Mouse (Mus musculus): ENCODE data around the gene Znhit3. TPM values are rescaled to one million over a fixed set of nuclear protein-coding genes. Genes with fewer than 3 reads are reported as not detected.

The Znhit3 gene
- polyA plus RNA-seq, 1 experiment from 2014 or later, result 37.1 TPM

GRCm38 (mm10) chr11:84956400-84956799 is 40.2 kb upstream of the Znhit3 start:
- Histone ChIP-seq H3K36me3 (no peaks in the 10 kb centered on the region), H3K27me3 (replicated peaks) (peaks cover 39% of the 10 kb centered on the region), H3K9ac (no peak overlapping the region), H3K27ac (ENCODE audit: poor library complexity, severe bottlenecking) (no peak overlapping the region), H3K4me1 (replicated peaks) (peaks cover 29% of the 10 kb centered on the region), H3K9me3 (replicated peaks) (no peaks in the 10 kb centered on the region), H3K4me3 (no peak overlapping the region), H3K4me2 (no peak overlapping the region)
- WGBS, result 36% methylated on average over 5 of the region's 5 CpGs
- ATAC-seq (ENCODE audit: insufficient number of reproducible peaks, low FRiP score), result no peak

DNA sequence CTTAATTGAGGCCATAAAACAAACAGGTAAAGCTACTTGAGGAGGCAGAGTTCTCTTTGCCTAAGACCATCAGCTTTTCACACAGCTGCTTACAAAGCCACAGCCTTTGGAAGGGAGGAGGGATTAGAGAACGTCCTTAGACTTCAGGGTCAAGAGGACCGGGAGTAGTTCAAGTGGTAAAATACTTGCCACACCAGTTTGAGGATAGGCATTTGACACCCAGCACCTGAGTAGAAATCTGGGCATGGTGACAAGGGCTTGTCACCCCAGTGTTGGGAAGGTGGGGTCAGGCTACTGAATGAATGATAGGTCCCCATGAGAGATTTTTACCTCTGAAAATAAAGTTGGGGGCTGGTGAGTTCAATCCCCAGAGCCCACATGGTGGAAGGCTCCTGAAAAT is 36.4 kb upstream of the Znhit3 start:
- 22% methylated on average over 2 of the region's 2 CpGs for WGBS
- Histone ChIP-seq H3K36me3 (no peaks in the 10 kb centered on the region), H3K9me3 (replicated peaks) (no peaks in the 10 kb centered on the region), H3K4me1 (replicated peaks) (peaks cover 3% of the 10 kb centered on the region; the same call in 1 of the 2 replicates), H3K27ac (ENCODE audit: poor library complexity, severe bottlenecking) (no peak overlapping the region), H3K4me3 (no peak overlapping the region), H3K4me2 (no peak overlapping the region), H3K9ac (no peak overlapping the region), H3K27me3 (replicated peaks) (peaks cover 20% of the 10 kb centered on the region)
- ATAC-seq (ENCODE audit: insufficient number of reproducible peaks, low FRiP score), result no peak

DNA sequence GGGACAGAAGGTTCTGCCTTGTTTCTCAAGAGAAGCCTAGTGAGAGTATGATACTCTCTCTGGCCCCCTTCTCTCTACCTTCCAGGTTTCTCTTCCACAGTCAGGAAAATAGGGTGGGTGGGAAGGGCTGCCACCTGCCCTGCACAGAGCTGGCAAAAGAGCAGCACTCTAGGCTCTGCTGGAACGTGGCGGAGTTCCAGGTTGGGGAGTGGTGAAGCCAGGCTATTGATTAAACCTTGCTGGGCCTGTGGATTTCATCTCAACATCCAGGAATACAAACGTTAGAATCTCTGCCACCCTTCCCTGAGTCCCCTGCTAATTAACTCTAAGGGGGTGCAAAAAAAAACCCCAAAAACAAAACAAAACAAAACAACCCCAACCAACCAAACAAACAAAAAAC is 32.4 kb upstream of the Znhit3 start:
- peaks cover 9% of the 10 kb centered on the region; the same call in 1 of the 2 replicates for H3K4me1 ChIP-seq (replicated peaks)
- no peaks in the 10 kb centered on the region for H3K9me3 ChIP-seq (replicated peaks)
- H3K4me2 ChIP-seq, result no peak overlapping the region
- H3K9ac ChIP-seq, result no peak overlapping the region
- 52% methylated on average over 3 of the region's 3 CpGs for WGBS
- peaks cover 15% of the 10 kb centered on the region for H3K27me3 ChIP-seq (replicated peaks)
- H3K36me3 ChIP-seq, result no peaks in the 10 kb centered on the region
- ATAC-seq (ENCODE audit: insufficient number of reproducible peaks, low FRiP score), result no peak
- H3K27ac ChIP-seq (ENCODE audit: poor library complexity, severe bottlenecking), result no peak overlapping the region
- no peak overlapping the region for H3K4me3 ChIP-seq

DNA sequence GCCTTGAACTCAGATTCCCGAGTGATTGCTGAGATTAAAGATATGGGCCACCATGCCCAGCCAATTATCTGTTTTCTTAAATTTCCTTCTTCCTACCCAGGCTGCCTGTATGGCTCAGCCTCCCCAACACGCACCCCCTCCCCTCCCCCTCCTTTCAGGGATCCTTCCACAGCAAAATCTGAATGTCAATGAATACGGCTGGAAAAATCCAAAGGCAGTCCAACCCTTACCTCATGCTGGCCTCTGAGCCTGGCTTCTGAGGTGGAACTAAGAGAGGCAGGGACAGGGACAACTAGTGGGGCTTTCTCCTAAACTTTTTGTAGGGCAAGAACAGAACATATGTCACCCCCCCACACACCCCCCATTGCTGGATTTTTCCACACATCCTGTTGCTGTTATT is 31.9 kb upstream of the Znhit3 start:
- Histone ChIP-seq H3K27me3 (replicated peaks) (peaks cover 17% of the 10 kb centered on the region), H3K27ac (ENCODE audit: poor library complexity, severe bottlenecking) (no peak overlapping the region), H3K9ac (no peak overlapping the region), H3K9me3 (replicated peaks) (no peaks in the 10 kb centered on the region), H3K4me2 (no peak overlapping the region), H3K36me3 (no peaks in the 10 kb centered on the region), H3K4me3 (no peak overlapping the region), H3K4me1 (replicated peaks) (peaks cover 9% of the 10 kb centered on the region; the same call in 1 of the 2 replicates)
- 52% methylated on average over 3 of the region's 3 CpGs for WGBS
- ATAC-seq (ENCODE audit: insufficient number of reproducible peaks, low FRiP score), result no peak

DNA sequence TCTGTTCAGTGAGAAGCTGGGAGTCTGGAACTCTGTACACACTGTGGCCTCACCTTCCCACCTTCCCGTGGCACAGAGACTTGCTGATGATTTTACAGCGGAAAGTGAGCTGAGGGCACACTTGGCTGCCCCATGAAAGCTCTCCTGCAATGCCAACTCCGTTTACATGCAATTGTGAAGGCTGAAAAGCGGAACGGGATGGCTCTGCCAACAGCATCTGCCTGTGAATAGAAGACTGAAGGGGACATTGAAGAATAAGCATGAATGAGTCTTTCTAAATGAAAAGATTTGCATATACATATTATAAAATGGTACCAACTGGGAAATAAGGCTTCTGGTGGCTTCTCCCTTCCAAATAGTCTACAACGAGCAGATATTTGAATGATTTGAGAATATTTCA is 31.0 kb upstream of the Znhit3 start:
- H3K9me3 ChIP-seq (replicated peaks), result no peaks in the 10 kb centered on the region
- H3K27ac ChIP-seq (ENCODE audit: poor library complexity, severe bottlenecking), result no peak overlapping the region
- no peak overlapping the region for H3K4me3 ChIP-seq
- ATAC-seq (ENCODE audit: insufficient number of reproducible peaks, low FRiP score), result no peak
- 78% methylated on average over 6 of the region's 6 CpGs for WGBS
- no peak overlapping the region for H3K9ac ChIP-seq
- H3K36me3 ChIP-seq, result no peaks in the 10 kb centered on the region
- H3K4me2 ChIP-seq, result no peak overlapping the region
- peaks cover 9% of the 10 kb centered on the region; the same call in 1 of the 2 replicates for H3K4me1 ChIP-seq (replicated peaks)
- H3K27me3 ChIP-seq (replicated peaks), result peaks cover 23% of the 10 kb centered on the region

DNA sequence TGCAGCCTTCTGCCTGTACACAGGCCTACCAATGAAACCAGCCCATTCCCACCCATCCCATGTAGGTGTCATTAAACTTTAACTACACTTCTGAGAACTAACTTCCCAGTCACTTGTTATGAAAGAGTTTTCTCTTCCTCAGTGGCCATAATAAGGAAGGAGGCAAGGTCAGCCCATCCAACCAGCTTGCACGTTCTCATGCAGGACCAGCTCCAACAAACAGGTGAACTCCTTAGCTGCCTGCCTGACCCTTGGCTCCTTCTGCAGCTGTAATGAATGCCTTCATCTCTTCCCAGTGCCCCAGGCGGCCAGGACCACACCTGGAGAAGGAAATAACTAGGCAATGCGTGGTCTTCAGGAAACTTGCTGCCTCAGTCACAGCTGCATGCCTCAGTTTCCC is 29.7 kb upstream of the Znhit3 start:
- peaks cover 23% of the 10 kb centered on the region for H3K27me3 ChIP-seq (replicated peaks)
- WGBS, result 57% methylated on average over 3 of the region's 3 CpGs

DNA sequence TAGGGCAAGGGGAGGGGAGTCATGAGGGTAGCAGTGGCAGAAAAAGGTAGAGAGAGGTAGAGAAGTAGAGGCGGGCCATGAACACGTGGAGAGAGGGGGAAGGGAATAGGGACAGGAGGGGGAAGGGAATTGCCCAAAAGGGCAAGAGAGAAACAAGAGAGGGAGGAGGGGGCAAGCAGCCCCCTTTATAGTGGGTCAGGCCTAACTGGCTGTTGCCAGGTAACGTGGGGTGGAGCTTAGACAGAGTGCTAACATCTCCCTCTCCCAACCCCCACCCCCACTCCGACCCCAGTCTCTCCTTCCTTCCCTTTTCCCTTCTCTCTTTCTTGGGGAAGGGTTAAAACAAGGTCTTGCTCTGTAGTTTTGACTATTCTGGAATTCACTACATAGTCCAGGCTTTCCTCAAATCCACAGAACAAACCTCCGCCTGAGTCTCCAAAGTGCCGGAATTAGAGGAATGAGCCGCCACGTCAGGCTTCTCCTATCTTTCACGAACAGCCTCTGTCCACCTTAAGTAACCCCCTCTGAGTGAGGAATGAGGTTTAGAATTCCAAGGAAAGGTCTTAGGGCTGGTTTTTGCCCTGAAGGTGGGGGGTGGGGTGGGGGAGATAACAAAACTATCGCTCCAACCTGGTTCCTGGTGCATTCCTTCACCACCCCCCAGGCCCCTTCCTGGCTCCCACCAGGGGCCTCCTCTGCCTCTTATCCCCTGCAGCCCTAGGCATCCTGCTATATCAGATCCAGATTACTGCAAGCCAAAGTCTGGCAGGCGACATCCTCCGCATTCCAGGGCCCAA is 28.7 kb upstream of the Znhit3 start:
- H3K27me3 ChIP-seq (replicated peaks), result peaks cover 23% of the 10 kb centered on the region
- 2% methylated on average over 12 of the region's 12 CpGs for WGBS
- H3K9me3 ChIP-seq (replicated peaks), result no peaks in the 10 kb centered on the region
- H3K4me2 ChIP-seq, result no peak overlapping the region
- peaks cover 9% of the 10 kb centered on the region; the same call in 1 of the 2 replicates for H3K4me1 ChIP-seq (replicated peaks)
- H3K36me3 ChIP-seq, result no peaks in the 10 kb centered on the region
- no peak overlapping the region for H3K27ac ChIP-seq (ENCODE audit: poor library complexity, severe bottlenecking)
- ATAC-seq (ENCODE audit: insufficient number of reproducible peaks, low FRiP score), result no peak
- H3K4me3 ChIP-seq, result no peak overlapping the region
- no peak overlapping the region for H3K9ac ChIP-seq

More for the DNA sequence above, 29.7 kb upstream of the Znhit3 start:
- ATAC-seq (ENCODE audit: insufficient number of reproducible peaks, low FRiP score), result no peak
- Histone ChIP-seq H3K9me3 (replicated peaks) (no peaks in the 10 kb centered on the region), H3K4me1 (replicated peaks) (peaks cover 9% of the 10 kb centered on the region; the same call in 1 of the 2 replicates), H3K9ac (no peak overlapping the region), H3K27ac (ENCODE audit: poor library complexity, severe bottlenecking) (no peak overlapping the region), H3K36me3 (no peaks in the 10 kb centered on the region), H3K4me3 (no peak overlapping the region), H3K4me2 (no peak overlapping the region)

DNA sequence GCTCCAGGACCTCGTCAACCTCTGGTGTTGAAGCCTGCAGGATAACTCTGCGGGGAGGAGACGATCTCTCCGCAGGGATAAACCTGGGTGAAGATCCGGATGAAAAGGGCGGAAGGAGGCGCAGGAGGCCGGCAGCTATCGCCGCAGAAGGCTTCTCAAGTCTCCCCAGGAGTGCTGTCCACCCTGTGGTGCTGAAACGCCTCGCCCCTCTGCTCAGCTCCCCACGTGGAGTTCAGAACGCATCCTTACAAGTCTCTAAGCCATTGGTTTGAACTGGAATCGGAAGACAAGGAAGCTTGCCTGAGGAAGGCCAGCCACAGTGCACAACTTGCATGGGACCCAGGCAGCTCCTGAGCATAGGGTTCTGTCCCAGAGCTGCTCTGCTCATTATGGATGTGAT is 27.8 kb upstream of the Znhit3 start:
- peak overlapping the region; percentile 57 for H3K4me2 ChIP-seq
- ATAC-seq (ENCODE audit: insufficient number of reproducible peaks, low FRiP score), result no peak
- H3K9me3 ChIP-seq (replicated peaks), result no peaks in the 10 kb centered on the region
- no peaks in the 10 kb centered on the region for H3K36me3 ChIP-seq
- peaks cover 9% of the 10 kb centered on the region; the same call in 1 of the 2 replicates for H3K4me1 ChIP-seq (replicated peaks)
- H3K27me3 ChIP-seq (replicated peaks), result peaks cover 23% of the 10 kb centered on the region
- H3K27ac ChIP-seq (ENCODE audit: poor library complexity, severe bottlenecking), result no peak overlapping the region
- 0% methylated on average over 15 of the region's 15 CpGs for WGBS
- no peak overlapping the region for H3K4me3 ChIP-seq
- no peak overlapping the region for H3K9ac ChIP-seq

- no peaks in the 10 kb centered on the region for H3K9me3 ChIP-seq (replicated peaks)
- ATAC-seq (ENCODE audit: insufficient number of reproducible peaks, low FRiP score), result no peak
- no peak overlapping the region for H3K4me2 ChIP-seq
- peaks cover 22% of the 10 kb centered on the region for H3K27me3 ChIP-seq (replicated peaks)
- WGBS, result 72% methylated on average over 10 of the region's 10 CpGs
- H3K27ac ChIP-seq (ENCODE audit: poor library complexity, severe bottlenecking), result no peak overlapping the region
- no peak overlapping the region for H3K4me3 ChIP-seq
- H3K36me3 ChIP-seq, result no peaks in the 10 kb centered on the region
- no peak overlapping the region for H3K9ac ChIP-seq
- peaks cover 8% of the 10 kb centered on the region; the same call in 1 of the 2 replicates for H3K4me1 ChIP-seq (replicated peaks)
Measured at GRCm38 (mm10) chr11:84940140-84940539, 24.0 kb upstream of the Znhit3 start.

DNA sequence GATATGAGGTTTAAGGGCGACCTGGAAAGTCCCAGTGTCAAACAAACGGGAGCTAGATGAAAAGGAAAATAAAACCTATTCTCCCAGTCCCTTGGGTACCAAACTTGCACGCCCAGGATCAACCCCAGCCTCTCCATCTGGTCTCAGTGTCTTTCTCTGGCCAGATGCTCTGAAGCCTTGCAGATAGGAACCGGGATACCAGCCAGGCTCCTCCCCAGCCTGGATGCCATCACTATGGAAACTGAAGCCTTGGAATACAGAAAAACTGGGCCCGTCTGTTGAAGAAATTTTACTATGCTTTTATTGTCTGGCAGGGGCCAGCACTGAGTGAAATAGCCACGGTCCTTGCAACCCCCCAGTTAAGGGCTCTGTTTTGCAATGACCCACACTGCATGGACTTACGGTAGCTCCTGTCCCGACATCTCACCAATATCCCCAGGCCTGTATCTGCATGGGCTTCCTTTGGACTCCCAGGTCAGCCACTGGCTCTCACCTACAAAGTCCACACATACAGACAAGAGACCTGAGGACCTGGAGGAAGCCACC is 23.4 kb upstream of the Znhit3 start:
- Histone ChIP-seq H3K4me3 (no peak overlapping the region), H3K9ac (no peak overlapping the region), H3K36me3 (no peaks in the 10 kb centered on the region), H3K27me3 (replicated peaks) (peaks cover 16% of the 10 kb centered on the region), H3K27ac (ENCODE audit: poor library complexity, severe bottlenecking) (no peak overlapping the region), H3K9me3 (replicated peaks) (no peaks in the 10 kb centered on the region), H3K4me2 (no peak overlapping the region), H3K4me1 (replicated peaks) (peaks cover 7% of the 10 kb centered on the region; the same call in 1 of the 2 replicates)
- WGBS, result 55% methylated on average over 8 of the region's 8 CpGs
- no peak for ATAC-seq (ENCODE audit: insufficient number of reproducible peaks, low FRiP score)

GRCm38 (mm10) chr11:84932261-84932660 is 16.1 kb upstream of the Znhit3 start:
- H3K9ac ChIP-seq, result no peak overlapping the region
- H3K27ac ChIP-seq (ENCODE audit: poor library complexity, severe bottlenecking), result no peak overlapping the region
- H3K36me3 ChIP-seq, result no peaks in the 10 kb centered on the region
- H3K4me1 ChIP-seq (replicated peaks), result no peaks in the 10 kb centered on the region
- whole genome bisulfite sequencing, result 18% methylated on average over 6 of the region's 6 CpGs
- H3K9me3 ChIP-seq (replicated peaks), result no peaks in the 10 kb centered on the region
- no peaks in the 10 kb centered on the region for H3K27me3 ChIP-seq (replicated peaks)
- H3K4me2 ChIP-seq, result no peak overlapping the region
- no peak overlapping the region for H3K4me3 ChIP-seq
- no peak for ATAC-seq (ENCODE audit: insufficient number of reproducible peaks, low FRiP score)
